In genomic region chr6:30205587-30206202, GRCm38 (mm10) we compare ENCODE assay signal across 8 mouse cellular contexts.
DNase-seq lines count a peak whose midpoint lies in the region; ATAC-seq and TF ChIP-seq lines count a peak whose summit lies in the region.

No protein-coding gene starts in this region.

- no peak for TF ChIP-seq POLR2A in cortical plate, adult 2 months (IDR thresholded peaks at IDR 0.05; ENCODE audit: extremely low read depth, insufficient read depth, low read length)

- no peak overlapping the region for H3K27ac ChIP-seq in cortical plate, adult 2 months (ENCODE audit: insufficient read depth, low read length)

- ATAC-seq in megakaryocyte-erythroid progenitor cell, adult 5-6 weeks (replicated peaks; ENCODE audit: low FRiP score, low TSS enrichment, poor library complexity, severe bottlenecking), result peak; percentile 94

- no peaks in the 10 kb centered on the region for H3K4me1 ChIP-seq in cortical plate, adult 2 months (ENCODE audit: control insufficient read depth, insufficient read depth, low read length)

- H3K4me3 ChIP-seq in cortical plate, adult 2 months (ENCODE audit: insufficient read depth, low read length), result no peak overlapping the region

- intact Hi-C loops in left cerebral cortex, postnatal 14 days (cut with DNase I), result loop anchor here (2.0 to 10.0 kb wide), 3 partner anchors 115 to 371 kb away; no protein-coding TSS in a partner anchor

- TF ChIP-seq CTCF in cortical plate, adult 2 months (IDR thresholded peaks at IDR 0.05; ENCODE audit: extremely low read depth, insufficient read depth, low read length), result peak; percentile 65

- DNase-seq in adrenal gland, adult 18-20 months (ENCODE audit: low spot score in 2 of 2), result peak; percentile 77 to 84
- peak; percentile 82 for DNase-seq in gastrocnemius, postnatal 10 days
- peak; percentile 18 for DNase-seq in hindlimb bud, embryonic 11.5 days (ENCODE audit: extremely low spot score, low read depth, low spot score)
- peak; percentile 72 to 77 for DNase-seq in left cerebral cortex, postnatal 14 days (ENCODE audit: low spot score in 2 of 2)
- peak; percentile 71 for DNase-seq in right cerebral cortex, postnatal 25 days
- peak; percentile 50 for DNase-seq in yolk sac, embryonic 10.5 days (ENCODE audit: low spot score)

Comparison
In these comparisons a context has a peak if more than half of its experiments do, and no peak if none do; other contexts are left out.
1. DNase-seq: peak in every context shown above with its lines; median percentile 82 in gastrocnemius, postnatal 10 days; 80 in adrenal gland, adult 18-20 months; 74 in left cerebral cortex, postnatal 14 days; 71 in right cerebral cortex, postnatal 25 days; 50 in yolk sac, embryonic 10.5 days; 18 in hindlimb bud, embryonic 11.5 days.